Mouse (Mus musculus) neural tube, embryonic 14.5 days (tissue): ENCODE measurements around the gene Gramd1b. TPM values are rescaled to one million over a fixed set of nuclear protein-coding genes. Genes with fewer than 3 reads are reported as not detected.

Source experiments
- ATAC-seq: fragments of 200-750 bp; cut with Nextera tagmentation; 2 replicates; pipeline ENCODE4 v1.8.0; 2017; ENCODE audit warnings: low read depth, mild to moderate bottlenecking, moderate TSS enrichment, moderate library complexity
- H3K27ac ChIP-seq: fragments of 300-500 bp; sonication (generic); 2 replicates; pipeline ENCODE4 v1.5.1; 2014; ENCODE audit warnings: low read depth, mild to moderate bottlenecking, control low read depth, low read length, moderate library complexity, mixed read lengths
- H3K27me3 ChIP-seq: fragments of 300-500 bp; sonication (generic); 2 replicates; pipeline ENCODE4 v1.6.1; 2014; ENCODE audit warnings: low read length; ENCODE audit not compliant: control insufficient read depth, insufficient read depth
- H3K36me3 ChIP-seq: fragments of 300-500 bp; sonication (generic); 2 replicates; pipeline ENCODE4 v1.6.1; 2014; ENCODE audit warnings: low read length, mixed read lengths; ENCODE audit not compliant: control insufficient read depth, insufficient read depth
- H3K4me1 ChIP-seq: fragments of 300-500 bp; sonication (generic); 2 replicates; pipeline ENCODE4 v1.6.1; 2014; ENCODE audit warnings: low read length; ENCODE audit not compliant: control insufficient read depth, insufficient read depth
- H3K4me2 ChIP-seq: fragments of 300-500 bp; sonication (generic); 2 replicates; pipeline ENCODE4 v1.6.1; 2014; ENCODE audit warnings: mild to moderate bottlenecking, low read depth, low read length, control low read depth
- H3K4me3 ChIP-seq: fragments of 300-500 bp; sonication (generic); 2 replicates; pipeline ENCODE4 v1.5.1; 2014; ENCODE audit warnings: low read depth, low read length, control low read depth, mixed read lengths
- H3K9ac ChIP-seq: fragments of 300-500 bp; sonication (generic); replicated peaks from 2 replicates; pipeline ENCODE4 v1.6.1; 2014; ENCODE audit warnings: low read depth, mild to moderate bottlenecking, control low read depth, low read length, mixed read lengths
- H3K9me3 ChIP-seq: fragments of 300-500 bp; sonication (generic); 2 replicates; pipeline ENCODE4 v1.6.1; 2016; ENCODE audit warnings: low read length; ENCODE audit not compliant: control insufficient read depth
- WGBS: fragments of 180-500 bp; shearing (Covaris S2); extraction: QIAGEN DNeasy Blood & Tissue Kit; methylation state at CpG from one replicate; pipeline ENCODE4 v1.1.7; 2014; 5-methylcytosine and 5-hydroxymethylcytosine counted together
- polyA plus RNA-seq: library from polyadenylated mRNA; unstranded; fragments of >200 nt; fragmentation: Nextera tagmentation; extraction: Ambion mirVana; gene quantifications from 2 replicates; pipeline ENCODE4 v1.2.1, GENCODE M21; 2014

Gramd1b gene
- polyA plus RNA-seq, 1 experiment from 2014 or later: 13.9 TPM

DNA sequence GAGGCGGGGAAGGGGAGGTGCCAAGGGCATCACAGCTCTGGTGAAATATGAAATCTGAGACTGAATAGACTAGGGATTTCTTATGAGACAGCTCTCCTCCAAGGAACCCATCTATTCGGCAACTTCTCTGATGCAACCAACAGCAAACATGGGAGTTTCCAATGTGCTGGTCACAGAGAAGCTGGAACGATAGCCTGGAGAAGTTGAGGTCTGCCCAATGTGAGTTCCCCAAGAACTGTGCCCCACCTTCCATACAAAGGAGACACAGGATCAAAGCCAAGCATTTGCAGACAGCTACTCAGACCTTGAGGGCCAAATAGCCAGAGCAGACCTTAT is 209.5 kb downstream of the Gramd1b start:
- Histone ChIP-seq H3K9ac (no peak overlapping the region), H3K27ac (no peak overlapping the region), H3K9me3 (no peaks in the 10 kb centered on the region), H3K36me3 (peaks cover 6% of the 10 kb centered on the region; the same call in 1 of the 2 replicates), H3K4me2 (no peak overlapping the region), H3K4me3 (no peak overlapping the region), H3K4me1 (no peaks in the 10 kb centered on the region), H3K27me3 (no peaks in the 10 kb centered on the region)
- no peak for ATAC-seq
- 85% methylated on average over 3 of the region's 3 CpGs for WGBS

DNA sequence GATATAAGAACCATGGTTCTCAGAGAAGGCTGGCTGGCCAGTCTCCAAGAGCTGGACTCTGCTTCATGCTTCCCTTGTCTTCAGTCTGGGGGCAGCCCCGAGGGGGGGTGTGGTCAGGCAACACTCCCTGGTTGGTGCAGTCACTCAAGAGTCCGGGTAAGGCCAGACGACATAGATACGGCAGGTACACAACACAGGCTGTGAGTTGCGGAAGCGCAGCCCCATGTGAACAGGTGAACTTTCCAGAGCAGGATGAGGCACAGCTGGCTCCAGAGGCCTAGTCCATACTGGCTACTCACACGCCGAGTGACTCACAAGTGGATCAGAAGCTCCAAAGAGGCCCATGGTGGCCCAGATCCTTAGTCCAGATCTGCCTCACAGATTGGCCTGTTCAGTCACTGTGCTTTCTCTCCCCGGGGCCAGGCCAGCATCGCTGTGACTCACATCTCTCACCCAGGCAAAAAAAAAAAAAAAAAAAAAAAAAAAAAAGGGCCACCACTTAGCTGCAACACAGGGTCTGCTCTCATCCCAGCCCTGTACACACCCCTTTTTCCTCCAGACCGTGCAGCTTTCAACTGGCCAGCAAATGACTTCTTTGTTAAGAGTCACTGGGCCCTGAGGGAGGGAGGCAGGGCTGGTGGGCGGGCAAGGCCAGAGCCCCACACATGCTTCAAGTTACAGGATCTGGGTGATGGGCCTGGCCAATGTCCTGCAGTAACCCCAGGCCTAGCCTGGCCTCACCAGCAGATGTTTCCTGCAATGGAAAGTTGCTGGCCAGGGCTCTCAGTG is 210.1 kb downstream of the Gramd1b start:
- ATAC-seq: peak; percentile 69; the same call in 1 of the 2 replicates
- H3K4me2 ChIP-seq: no peak overlapping the region

GRCm38 (mm10) chr9:40320405-40320804 is 210.8 kb downstream of the Gramd1b start:
- WGBS: 85% methylated on average over 8 of the region's 8 CpGs
- ATAC-seq: no peak
- Histone ChIP-seq H3K4me3 (peak overlapping the region; percentile 8; the same call in 1 of the 2 replicates), H3K27me3 (no peaks in the 10 kb centered on the region), H3K9me3 (no peaks in the 10 kb centered on the region), H3K9ac (no peak overlapping the region), H3K4me1 (no peaks in the 10 kb centered on the region), H3K27ac (0 out of 2 replicates have a peak overlapping the region, but pooled peaks have one; percentile 8), H3K36me3 (0 out of 2 replicates have a peak, but pooled peaks cover 3% of the 10 kb centered on the region), H3K4me2 (no peak overlapping the region)

More for the DNA sequence above, 210.1 kb downstream of the Gramd1b start:
- Histone ChIP-seq H3K9ac (no peak overlapping the region), H3K9me3 (no peaks in the 10 kb centered on the region), H3K4me3 (no peak overlapping the region), H3K27me3 (no peaks in the 10 kb centered on the region), H3K4me1 (no peaks in the 10 kb centered on the region), H3K36me3 (0 out of 2 replicates have a peak, but pooled peaks cover 3% of the 10 kb centered on the region), H3K27ac (0 out of 2 replicates have a peak overlapping the region, but pooled peaks have one; percentile 28)
- 57% methylated on average over 12 of the region's 12 CpGs for WGBS

- Histone ChIP-seq H3K27me3 (no peaks in the 10 kb centered on the region), H3K9me3 (no peaks in the 10 kb centered on the region), H3K27ac (no peak overlapping the region), H3K9ac (no peak overlapping the region), H3K4me1 (no peaks in the 10 kb centered on the region), H3K4me2 (no peak overlapping the region), H3K36me3 (peaks cover 12% of the 10 kb centered on the region), H3K4me3 (no peak overlapping the region)
- 87% methylated on average over 5 of the region's 5 CpGs for WGBS
- no peak for ATAC-seq
Measured at GRCm38 (mm10) chr9:40318771-40319170, 212.4 kb downstream of the Gramd1b start.

DNA sequence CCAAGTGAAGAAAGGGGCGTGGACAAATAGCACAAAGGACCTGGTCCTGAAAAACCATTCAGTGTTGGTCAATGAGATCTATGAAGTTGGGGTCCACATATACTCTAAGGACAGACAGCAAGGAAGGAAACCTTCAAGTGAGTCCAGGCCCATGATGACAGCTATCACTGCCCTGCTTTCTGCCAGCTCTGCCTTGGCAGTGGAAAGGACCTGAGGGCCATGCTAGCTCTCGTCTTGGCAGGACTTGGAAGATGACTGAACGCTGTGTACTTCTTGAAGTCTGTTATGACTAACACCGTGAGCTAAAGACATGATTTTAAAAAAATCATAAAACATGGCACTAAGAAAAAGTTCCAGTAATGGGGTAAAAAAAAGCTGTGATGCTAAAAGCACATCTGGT is 213.4 kb downstream of the Gramd1b start:
- WGBS: 95% methylated on average over 4 of the region's 4 CpGs
- H3K9ac ChIP-seq: no peak overlapping the region
- H3K4me1 ChIP-seq: no peaks in the 10 kb centered on the region
- H3K4me2 ChIP-seq: no peak overlapping the region
- H3K36me3 ChIP-seq: peaks cover 18% of the 10 kb centered on the region
- H3K9me3 ChIP-seq: no peaks in the 10 kb centered on the region
- no peaks in the 10 kb centered on the region for H3K27me3 ChIP-seq
- H3K27ac ChIP-seq: no peak overlapping the region
- no peak for ATAC-seq
- H3K4me3 ChIP-seq: no peak overlapping the region

- H3K4me2 ChIP-seq: no peak overlapping the region
- no peaks in the 10 kb centered on the region for H3K4me1 ChIP-seq
- no peaks in the 10 kb centered on the region for H3K9me3 ChIP-seq
- H3K36me3 ChIP-seq: peaks cover 24% of the 10 kb centered on the region
- no peak overlapping the region for H3K27ac ChIP-seq
- WGBS: 90% methylated on average over 9 of the region's 9 CpGs
- no peak overlapping the region for H3K9ac ChIP-seq
- no peaks in the 10 kb centered on the region for H3K27me3 ChIP-seq
- no peak for ATAC-seq
- no peak overlapping the region for H3K4me3 ChIP-seq
Measured at GRCm38 (mm10) chr9:40316865-40317660, 214.1 kb downstream of the Gramd1b start.

- peaks cover 38% of the 10 kb centered on the region for H3K36me3 ChIP-seq
- H3K9ac ChIP-seq: no peak overlapping the region
- WGBS: 59% methylated on average over 9 of the region's 9 CpGs
Measured at GRCm38 (mm10) chr9:40311813-40312212, 219.4 kb downstream of the Gramd1b start.

GRCm38 (mm10) chr9:40309876-40310275 is 221.3 kb downstream of the Gramd1b start:
- no peaks in the 10 kb centered on the region for H3K9me3 ChIP-seq
- H3K27ac ChIP-seq: no peak overlapping the region
- no peak overlapping the region for H3K4me3 ChIP-seq
- peaks cover 50% of the 10 kb centered on the region for H3K36me3 ChIP-seq
- 97% methylated on average over 6 of the region's 6 CpGs for WGBS
- H3K4me1 ChIP-seq: no peaks in the 10 kb centered on the region
- no peak for ATAC-seq
- H3K27me3 ChIP-seq: no peaks in the 10 kb centered on the region
- H3K4me2 ChIP-seq: no peak overlapping the region
- no peak overlapping the region for H3K9ac ChIP-seq

More at GRCm38 (mm10) chr9:40311813-40312212, 219.4 kb downstream of the Gramd1b start:
- Histone ChIP-seq H3K27me3 (no peaks in the 10 kb centered on the region), H3K4me3 (no peak overlapping the region), H3K27ac (no peak overlapping the region), H3K9me3 (no peaks in the 10 kb centered on the region), H3K4me1 (no peaks in the 10 kb centered on the region), H3K4me2 (no peak overlapping the region)
- no peak for ATAC-seq

DNA sequence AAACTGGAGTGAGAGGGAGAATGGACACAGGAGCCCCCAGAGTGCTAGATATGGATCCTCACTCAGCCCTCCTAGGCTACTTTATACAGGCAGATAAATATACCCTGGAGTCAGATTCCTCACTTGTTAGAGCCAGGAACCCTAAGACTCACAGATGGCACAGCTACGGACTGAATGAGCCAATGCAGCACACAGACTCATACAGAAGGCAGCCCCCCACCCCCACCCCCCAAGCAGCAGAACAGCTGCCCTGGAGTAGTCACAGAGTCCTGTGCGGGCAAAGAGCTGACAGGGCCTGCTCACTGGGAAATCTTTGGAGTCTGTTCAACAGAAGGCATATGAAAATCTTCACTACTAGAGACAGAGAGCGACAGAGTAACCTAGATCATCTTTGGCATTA is 223.9 kb downstream of the Gramd1b start:
- peak; percentile 30; the same call in 1 of the 2 replicates for ATAC-seq
- Histone ChIP-seq H3K4me3 (no peak overlapping the region), H3K27ac (no peak overlapping the region), H3K27me3 (no peaks in the 10 kb centered on the region), H3K9me3 (no peaks in the 10 kb centered on the region), H3K4me2 (no peak overlapping the region), H3K4me1 (no peaks in the 10 kb centered on the region), H3K36me3 (peaks cover 53% of the 10 kb centered on the region), H3K9ac (no peak overlapping the region)
- WGBS: 78% methylated on average over 3 of the region's 3 CpGs
